Mouse (Mus musculus) midbrain, embryonic 16.5 days (tissue): ENCODE data around the gene Carmil3. TPM values are rescaled to one million over a fixed set of nuclear protein-coding genes. Genes with fewer than 3 reads are reported as not detected.

ENCODE experiments used
- ATAC-seq: fragments of 200-750 bp; cut with Nextera tagmentation; 2 replicates; pipeline ENCODE4 v1.8.0; 2017; ENCODE audit warnings: moderate TSS enrichment
- H3K27ac ChIP-seq: fragments of 300-500 bp; sonication (generic); 2 replicates; pipeline ENCODE4 v1.5.1; 2014; ENCODE audit warnings: mild to moderate bottlenecking, low read length, mixed read lengths
- H3K27me3 ChIP-seq: fragments of 300-500 bp; sonication (generic); 2 replicates; pipeline ENCODE4 v1.6.1; 2014; ENCODE audit warnings: low read depth, low read length, mixed read lengths; ENCODE audit not compliant: control insufficient read depth, insufficient read depth
- H3K36me3 ChIP-seq: fragments of 300-500 bp; sonication (generic); 2 replicates; pipeline ENCODE4 v1.6.1; 2014; ENCODE audit warnings: mild to moderate bottlenecking, low read length, moderate library complexity, mixed read lengths; ENCODE audit not compliant: control insufficient read depth, insufficient read depth
- H3K4me1 ChIP-seq: fragments of 300-500 bp; sonication (generic); 2 replicates; pipeline ENCODE4 v1.6.1; 2014; ENCODE audit warnings: mild to moderate bottlenecking, low read length, mixed read lengths; ENCODE audit not compliant: control insufficient read depth, insufficient read depth
- H3K4me2 ChIP-seq: fragments of 300-500 bp; sonication (generic); 2 replicates; pipeline ENCODE4 v1.6.1; 2014; ENCODE audit warnings: mild to moderate bottlenecking, low read length, mixed read lengths
- H3K4me3 ChIP-seq: fragments of 300-500 bp; sonication (generic); 2 replicates; pipeline ENCODE4 v1.5.1; 2014; ENCODE audit warnings: low read depth, mild to moderate bottlenecking, low read length, moderate library complexity, mixed read lengths
- H3K9ac ChIP-seq: fragments of 300-500 bp; sonication (generic); 2 replicates; pipeline ENCODE4 v1.6.1; 2014; ENCODE audit warnings: low read depth, low read length, mixed read lengths
- H3K9me3 ChIP-seq: fragments of 300-500 bp; sonication (generic); replicated peaks from 2 replicates; pipeline ENCODE4 v1.6.1; 2014; ENCODE audit warnings: mild to moderate bottlenecking, low read length, mixed read lengths; ENCODE audit not compliant: control insufficient read depth, poor library complexity, severe bottlenecking
- WGBS: fragments of 180-500 bp; shearing (Covaris S2); extraction: QIAGEN DNeasy Blood & Tissue Kit; methylation state at CpG from one replicate; pipeline ENCODE4 v1.1.7; 2014; 5-methylcytosine and 5-hydroxymethylcytosine counted together
- polyA plus RNA-seq: library from polyadenylated mRNA; unstranded; fragments of >200 nt; fragmentation: Nextera tagmentation; extraction: Ambion mirVana; gene quantifications from 2 replicates; pipeline ENCODE4 v1.2.1, GENCODE M21; 2015

Gene Carmil3
- polyA plus RNA-seq, result 34.5 and 37.7 TPM in 2 replicates

DNA sequence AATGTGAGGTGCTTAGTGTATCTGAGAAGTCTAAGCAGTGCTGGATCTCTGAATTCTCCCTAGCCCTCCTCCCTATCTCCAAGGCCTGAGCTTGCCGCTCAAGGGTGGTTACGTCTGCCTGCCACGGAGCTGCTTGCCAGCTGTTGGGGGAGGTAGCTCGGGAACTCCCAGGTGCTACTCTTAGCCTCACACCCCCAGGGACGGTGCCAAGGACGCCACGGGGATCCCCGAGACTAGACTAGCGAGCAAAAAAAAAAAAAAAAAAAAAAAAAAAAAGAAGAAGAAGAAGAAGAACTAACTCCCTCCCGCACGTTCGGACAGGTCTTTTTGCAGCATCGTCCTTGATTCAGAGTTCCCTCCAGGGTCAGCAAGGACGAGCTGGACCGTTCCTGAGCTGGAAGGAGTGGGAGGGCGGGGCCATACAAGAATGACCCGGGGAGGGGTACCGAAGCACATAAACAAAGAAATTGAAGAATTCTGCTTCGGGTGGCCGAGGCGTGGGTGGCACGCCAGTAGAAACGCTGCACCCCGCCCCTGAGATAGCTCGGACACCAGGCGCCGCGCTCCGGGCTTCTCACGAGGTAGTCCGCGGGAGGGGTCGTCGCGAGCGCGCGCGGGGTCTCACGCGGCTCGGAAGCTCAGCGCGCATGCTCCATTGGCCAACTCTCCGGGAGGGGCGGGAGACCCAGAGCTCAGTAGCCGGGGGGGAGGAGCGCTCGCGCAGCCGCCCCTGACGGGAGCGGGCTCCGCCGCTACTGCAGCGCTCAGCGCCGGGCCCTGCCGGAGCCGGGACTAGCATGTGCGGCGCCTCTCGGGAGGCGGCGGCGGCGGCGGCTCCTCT is at the start of gene Carmil3:
Gene Carmil3 (plus strand): TSS at position 291 of the 841 bp plus-strand sequence.
- Histone ChIP-seq H3K27ac (peak within 1 kb of the TSS; percentile 95), H3K4me3 (peak within 1 kb of the TSS; percentile 77), H3K4me2 (peak within 1 kb of the TSS; percentile 73), H3K9me3 (no peaks in the 10 kb centered on the region), H3K36me3 (peaks cover 8% of the 10 kb centered on the region; the same call in 1 of the 2 replicates), H3K9ac (peak within 1 kb of the TSS; percentile 90), H3K27me3 (no peaks in the 10 kb centered on the region), H3K4me1 (peaks cover 16% of the 10 kb centered on the region)
- peak; percentile 92 for ATAC-seq
- WGBS, result under 1% methylated on average over 49 of the region's 68 CpGs

DNA sequence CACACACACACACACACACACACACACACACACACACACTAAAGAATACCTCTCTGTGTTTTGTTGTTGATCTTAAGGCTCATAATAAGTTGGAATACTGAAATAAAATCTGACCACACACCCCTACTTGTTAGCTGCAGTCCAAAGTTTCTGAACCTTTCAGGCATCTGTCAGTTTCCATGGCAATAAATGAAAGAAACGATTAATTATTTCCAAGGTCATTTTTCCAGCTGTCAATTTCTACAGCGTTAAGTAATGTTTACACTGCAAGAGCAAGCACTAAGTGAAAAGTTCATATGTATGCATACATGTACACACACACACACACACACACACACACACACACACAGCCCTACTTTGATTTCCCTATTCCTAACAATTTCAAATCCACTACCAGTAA is 32.8 kb upstream of the Carmil3 start:
- Histone ChIP-seq H3K36me3 (no peaks in the 10 kb centered on the region), H3K27me3 (no peaks in the 10 kb centered on the region), H3K4me1 (no peaks in the 10 kb centered on the region), H3K9ac (no peak overlapping the region), H3K4me2 (no peak overlapping the region), H3K4me3 (no peak overlapping the region), H3K27ac (no peak overlapping the region), H3K9me3 (no peaks in the 10 kb centered on the region; the same call in 1 of the 2 replicates)
- ATAC-seq, result no peak
- 87% methylated on average over 2 of the region's 2 CpGs for WGBS

DNA sequence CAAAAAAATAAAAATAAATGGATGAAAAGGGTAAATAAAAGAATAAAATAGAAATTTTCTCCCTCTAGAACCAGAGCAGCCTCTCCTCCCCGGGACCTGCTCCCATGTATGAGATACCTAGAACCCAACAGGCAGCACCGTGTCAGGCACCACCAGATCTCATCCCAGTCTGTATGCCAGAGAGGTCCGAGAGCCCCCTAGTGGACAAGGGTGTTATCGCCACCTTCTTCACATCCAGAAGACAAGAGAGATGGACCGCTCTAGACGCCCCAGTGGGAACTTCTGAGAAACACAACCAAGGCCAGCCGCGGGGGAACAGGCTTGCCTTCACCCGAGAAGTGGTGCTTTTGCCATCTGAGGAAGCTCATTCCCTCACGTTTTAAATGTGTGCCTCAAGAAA is 32.2 kb upstream of the Carmil3 start:
- WGBS, result 18% methylated on average over 10 of the region's 10 CpGs
- H3K27me3 ChIP-seq, result no peaks in the 10 kb centered on the region
- no peak for ATAC-seq

DNA sequence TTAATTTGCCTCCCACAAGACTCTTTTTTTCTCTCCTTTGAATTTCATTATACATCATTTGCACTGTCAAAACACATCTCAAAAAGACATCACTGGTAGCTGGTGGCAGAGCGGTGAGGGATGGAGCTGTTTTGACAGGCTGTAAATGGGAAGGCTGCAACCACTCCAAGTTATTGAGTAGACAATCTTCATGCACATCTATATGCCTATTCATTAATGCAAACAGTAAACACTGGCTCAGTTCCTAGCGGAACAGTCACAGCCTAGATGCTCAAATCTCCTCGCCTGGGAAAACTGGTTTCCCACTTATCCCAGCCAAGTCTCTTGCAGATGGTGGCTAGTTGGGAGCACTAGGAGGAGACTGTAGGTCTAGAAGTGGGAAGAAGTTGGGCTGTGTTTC is 31.7 kb upstream of the Carmil3 start:
- Histone ChIP-seq H3K27me3 (no peaks in the 10 kb centered on the region), H3K4me3 (no peak overlapping the region), H3K4me1 (no peaks in the 10 kb centered on the region), H3K36me3 (no peaks in the 10 kb centered on the region), H3K9ac (no peak overlapping the region), H3K4me2 (no peak overlapping the region), H3K9me3 (no peaks in the 10 kb centered on the region; the same call in 1 of the 2 replicates), H3K27ac (no peak overlapping the region)
- WGBS, result 93% methylated on average over 3 of the region's 3 CpGs
- ATAC-seq, result no peak

More for the DNA sequence above, 32.2 kb upstream of the Carmil3 start:
- H3K4me3 ChIP-seq, result no peak overlapping the region
- no peak overlapping the region for H3K4me2 ChIP-seq
- H3K4me1 ChIP-seq, result no peaks in the 10 kb centered on the region
- no peak overlapping the region for H3K27ac ChIP-seq
- no peak overlapping the region for H3K9ac ChIP-seq
- H3K36me3 ChIP-seq, result no peaks in the 10 kb centered on the region
- no peaks in the 10 kb centered on the region; the same call in 1 of the 2 replicates for H3K9me3 ChIP-seq

DNA sequence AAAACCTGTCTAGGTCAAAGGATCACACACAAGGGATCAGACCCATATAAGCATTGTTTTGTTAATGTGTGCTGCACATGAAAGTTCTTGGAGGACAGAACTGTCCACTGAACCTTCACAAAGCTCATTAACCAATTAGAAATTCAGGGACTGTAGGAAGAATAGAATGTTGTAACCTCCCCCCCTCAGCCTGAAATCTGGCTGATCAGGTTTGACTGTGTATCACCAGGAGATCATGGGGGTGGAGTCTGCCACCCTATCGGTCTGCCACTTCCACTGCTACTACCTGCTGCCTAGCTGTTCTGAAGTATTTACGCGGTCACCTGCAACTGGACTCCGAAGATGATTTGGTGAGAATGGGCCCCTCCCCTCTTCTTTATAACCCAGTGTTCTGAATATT is 30.7 kb upstream of the Carmil3 start:
- 66% methylated on average over 4 of the region's 4 CpGs for WGBS
- no peak for ATAC-seq
- no peak overlapping the region for H3K4me2 ChIP-seq
- H3K4me3 ChIP-seq, result no peak overlapping the region
- H3K9ac ChIP-seq, result no peak overlapping the region
- H3K36me3 ChIP-seq, result no peaks in the 10 kb centered on the region
- no peaks in the 10 kb centered on the region; the same call in 1 of the 2 replicates for H3K9me3 ChIP-seq
- H3K4me1 ChIP-seq, result no peaks in the 10 kb centered on the region
- no peak overlapping the region for H3K27ac ChIP-seq
- H3K27me3 ChIP-seq, result no peaks in the 10 kb centered on the region

DNA sequence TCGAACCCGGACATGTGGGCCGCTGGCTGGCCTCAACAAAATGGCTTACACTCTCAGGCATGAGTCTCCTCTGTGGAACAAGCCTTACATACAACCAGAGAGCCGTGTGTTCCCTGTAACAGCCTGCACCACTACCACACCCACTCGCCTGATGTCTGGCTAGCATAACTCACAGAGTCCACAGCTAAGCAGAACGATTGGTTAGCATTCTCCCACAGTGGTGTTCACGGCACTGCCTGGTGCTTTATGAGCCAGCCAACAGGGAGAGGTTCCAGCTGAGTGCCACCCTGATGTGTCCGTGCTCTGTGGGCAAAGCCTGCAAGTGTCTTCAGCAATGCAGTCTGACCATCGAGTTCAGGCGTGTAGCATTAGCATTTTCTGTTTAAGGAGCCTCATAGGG is 30.2 kb upstream of the Carmil3 start:
- H3K4me2 ChIP-seq, result no peak overlapping the region
- ATAC-seq, result no peak
- no peak overlapping the region for H3K27ac ChIP-seq
- no peak overlapping the region for H3K4me3 ChIP-seq
- H3K4me1 ChIP-seq, result no peaks in the 10 kb centered on the region
- H3K36me3 ChIP-seq, result no peaks in the 10 kb centered on the region
- no peaks in the 10 kb centered on the region; the same call in 1 of the 2 replicates for H3K9me3 ChIP-seq
- no peaks in the 10 kb centered on the region for H3K27me3 ChIP-seq
- 78% methylated on average over 10 of the region's 10 CpGs for WGBS
- H3K9ac ChIP-seq, result no peak overlapping the region

DNA sequence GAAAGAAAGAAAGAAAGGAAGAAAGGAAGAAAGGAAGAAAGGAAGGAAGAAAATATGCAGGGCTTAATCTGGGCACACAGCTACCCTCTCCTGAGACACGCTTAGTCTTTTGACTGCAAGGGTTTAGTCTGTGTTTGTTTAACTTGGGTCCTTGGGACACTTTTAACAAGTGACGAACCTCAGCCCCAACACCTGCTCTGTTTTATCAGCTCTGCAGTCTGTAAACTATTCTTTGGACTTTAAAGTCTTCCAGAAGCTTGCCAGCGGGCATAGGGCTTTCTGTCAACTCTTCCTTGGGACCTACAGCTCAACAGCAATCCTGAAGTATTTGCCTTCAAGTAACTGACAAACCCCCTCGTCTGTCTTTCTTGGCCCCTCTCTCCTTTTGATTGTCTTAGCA is 28.7 kb upstream of the Carmil3 start:
- H3K27me3 ChIP-seq, result no peaks in the 10 kb centered on the region
- no peak overlapping the region for H3K27ac ChIP-seq
- no peaks in the 10 kb centered on the region for H3K36me3 ChIP-seq
- H3K9me3 ChIP-seq, result no peaks in the 10 kb centered on the region
- H3K4me1 ChIP-seq, result no peaks in the 10 kb centered on the region
- 60% methylated on average over 4 of the region's 4 CpGs for WGBS
- H3K4me2 ChIP-seq, result no peak overlapping the region
- no peak overlapping the region for H3K9ac ChIP-seq
- H3K4me3 ChIP-seq, result no peak overlapping the region
- no peak for ATAC-seq

DNA sequence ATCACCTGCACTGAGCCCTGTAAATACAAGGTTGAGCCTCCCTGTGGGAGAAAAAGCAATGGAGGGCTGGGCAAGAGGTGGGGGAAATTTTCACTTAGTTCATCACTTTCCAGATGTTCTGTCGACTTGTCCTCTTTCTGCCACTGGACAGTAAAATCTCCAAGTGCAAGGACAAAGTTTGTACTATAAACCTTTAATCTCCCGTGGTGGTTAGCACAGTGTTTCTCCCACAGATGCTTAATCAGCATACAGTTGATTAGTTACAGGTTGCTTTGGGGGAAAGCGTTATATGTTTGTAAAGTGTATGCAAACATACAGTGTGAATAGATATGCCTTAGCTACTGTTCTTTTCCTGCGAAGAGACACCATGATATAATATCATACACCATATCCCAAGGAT is 24.0 kb upstream of the Carmil3 start:
- no peak overlapping the region for H3K4me2 ChIP-seq
- no peak for ATAC-seq
- H3K9me3 ChIP-seq, result no peaks in the 10 kb centered on the region
- H3K4me1 ChIP-seq, result no peaks in the 10 kb centered on the region
- no peak overlapping the region for H3K9ac ChIP-seq
- no peak overlapping the region for H3K27ac ChIP-seq
- no peaks in the 10 kb centered on the region for H3K27me3 ChIP-seq
- H3K4me3 ChIP-seq, result no peak overlapping the region
- no peaks in the 10 kb centered on the region for H3K36me3 ChIP-seq
- WGBS, result 87% methylated on average over 4 of the region's 4 CpGs

DNA sequence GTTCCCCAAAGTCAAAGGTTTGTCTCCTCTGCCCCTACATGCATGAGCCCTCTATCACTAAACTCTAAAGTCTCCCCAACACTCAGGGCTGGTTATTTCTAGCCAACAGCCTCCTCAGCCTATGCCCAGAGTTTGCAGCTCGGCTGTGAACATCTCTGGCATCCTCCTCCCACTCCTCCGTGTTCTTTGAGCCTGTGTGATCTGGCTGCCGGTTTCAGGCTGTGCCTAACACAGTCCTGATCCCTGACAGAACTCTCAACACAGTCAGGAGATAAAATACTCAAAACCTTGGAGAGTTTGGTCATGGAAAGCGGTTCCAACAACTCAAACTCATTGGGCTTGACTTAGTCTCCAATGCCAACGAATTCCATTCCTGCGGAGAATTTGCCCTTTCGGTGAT is 23.3 kb upstream of the Carmil3 start:
- Histone ChIP-seq H3K4me3 (no peak overlapping the region), H3K9ac (no peak overlapping the region), H3K27me3 (no peaks in the 10 kb centered on the region), H3K27ac (no peak overlapping the region), H3K4me2 (no peak overlapping the region), H3K36me3 (no peaks in the 10 kb centered on the region), H3K9me3 (no peaks in the 10 kb centered on the region), H3K4me1 (no peaks in the 10 kb centered on the region)
- no peak for ATAC-seq
- WGBS, result 81% methylated on average over 7 of the region's 7 CpGs
